Mouse (Mus musculus): ENCODE measurements around the gene 1700001P01Rik. TPM values are rescaled to one million over a fixed set of nuclear protein-coding genes. Genes with fewer than 3 reads are reported as not detected.
A peak's percentile ranks its signal among the peaks of the same experiment; 100 is the strongest.

The 1700001P01Rik gene
- polyA plus RNA-seq, 1 experiment from 2014 or later: not detected

- H3K4me1 ChIP-seq (ENCODE audit: control insufficient read depth in 2 of 2, insufficient read depth in 2 of 2, low read length in 2 of 2): no peaks in the 10 kb centered on the region
- H3K27me3 ChIP-seq (ENCODE audit: control insufficient read depth, insufficient read depth, low read length): no peaks in the 10 kb centered on the region
- no peaks in the 10 kb centered on the region for H3K9me3 ChIP-seq (ENCODE audit: control insufficient read depth, low read length)
- no peak overlapping the region for H3K9ac ChIP-seq (ENCODE audit: low read length)
- H3K36me3 ChIP-seq (ENCODE audit: control insufficient read depth, insufficient read depth, low read length): no peaks in the 10 kb centered on the region
- 90% methylated on average over 3 of the region's 3 CpGs for WGBS
- H3K4me3 ChIP-seq (ENCODE audit: control insufficient read depth in 1 of 2, insufficient read depth in 1 of 2, low read depth in 1 of 2, low read length in 2 of 2): no peak overlapping the region
- no peak for ATAC-seq (ENCODE audit: insufficient number of reproducible peaks, insufficient read depth, low FRiP score, low read depth)
- no peak overlapping the region for H3K4me2 ChIP-seq (ENCODE audit: low read length)
- H3K27ac ChIP-seq (replicated peaks in 1 of 2; ENCODE audit: control insufficient read depth in 1 of 2, insufficient read depth in 1 of 2, low read depth in 2 of 2, low read length in 2 of 2): no peak overlapping the region
Measured at GRCm38 (mm10) chr11:97787961-97788360, 12.2 kb upstream of the 1700001P01Rik start.

GRCm38 (mm10) chr11:97782564-97782895 lies 6.8 kb upstream of the 1700001P01Rik start:
- under 1% methylated on average over 10 of the region's 10 CpGs for WGBS
- Histone ChIP-seq H3K4me1 (ENCODE audit: control insufficient read depth in 2 of 2, insufficient read depth in 2 of 2, low read length in 2 of 2) (peaks cover 3 to 10% of the 10 kb centered on the region in 2 experiments), H3K4me3 (ENCODE audit: control insufficient read depth in 1 of 2, insufficient read depth in 1 of 2, low read depth in 1 of 2, low read length in 2 of 2) (peak overlapping the region; percentile 66 to 79), H3K27me3 (ENCODE audit: control insufficient read depth, insufficient read depth, low read length) (no peaks in the 10 kb centered on the region), H3K36me3 (ENCODE audit: control insufficient read depth, insufficient read depth, low read length) (peaks cover 37% of the 10 kb centered on the region), H3K9me3 (ENCODE audit: control insufficient read depth, low read length) (no peaks in the 10 kb centered on the region), H3K9ac (ENCODE audit: low read length) (peak overlapping the region; percentile 100), H3K27ac (replicated peaks in 1 of 2; ENCODE audit: control insufficient read depth in 1 of 2, insufficient read depth in 1 of 2, low read depth in 2 of 2, low read length in 2 of 2) (peak overlapping the region; percentile 59 to 85), H3K4me2 (ENCODE audit: low read length) (peak overlapping the region; percentile 87)
- ATAC-seq (ENCODE audit: insufficient number of reproducible peaks, insufficient read depth, low FRiP score, low read depth): no peak

- Histone ChIP-seq H3K9me3 (ENCODE audit: control insufficient read depth, low read length) (no peaks in the 10 kb centered on the region), H3K36me3 (ENCODE audit: control insufficient read depth, insufficient read depth, low read length) (peaks cover 42% of the 10 kb centered on the region), H3K4me1 (ENCODE audit: control insufficient read depth in 2 of 2, insufficient read depth in 2 of 2, low read length in 2 of 2) (peaks cover 3 to 10% of the 10 kb centered on the region in 2 experiments), H3K27me3 (ENCODE audit: control insufficient read depth, insufficient read depth, low read length) (no peaks in the 10 kb centered on the region), H3K4me3 (ENCODE audit: control insufficient read depth in 1 of 2, insufficient read depth in 1 of 2, low read depth in 1 of 2, low read length in 2 of 2) (peak within 1 kb of the TSS; percentile 66 to 79), H3K4me2 (ENCODE audit: low read length) (peak within 1 kb of the TSS; percentile 87), H3K9ac (ENCODE audit: low read length) (peak within 1 kb of the TSS; percentile 100), H3K27ac (replicated peaks in 1 of 2; ENCODE audit: control insufficient read depth in 1 of 2, insufficient read depth in 1 of 2, low read depth in 2 of 2, low read length in 2 of 2) (peak within 1 kb of the TSS; percentile 85 to 86)
- peak; percentile 93 for ATAC-seq (ENCODE audit: insufficient number of reproducible peaks, insufficient read depth, low FRiP score, low read depth)
- WGBS: under 1% methylated on average over 66 of the region's 67 CpGs
Measured at GRCm38 (mm10) chr11:97781832-97782563, 6.3 kb upstream of the 1700001P01Rik start, which contains the start of gene Rpl23. Gene Rpl23 (minus strand): TSS chr11:97782437.

GRCm38 (mm10) chr11:97781478-97781831 lies 5.7 kb upstream of the 1700001P01Rik start:
- peak overlapping the region; percentile 66 to 79 for H3K4me3 ChIP-seq (ENCODE audit: control insufficient read depth in 1 of 2, insufficient read depth in 1 of 2, low read depth in 1 of 2, low read length in 2 of 2)
- H3K4me2 ChIP-seq (ENCODE audit: low read length): peak overlapping the region; percentile 87
- peaks cover 48% of the 10 kb centered on the region for H3K36me3 ChIP-seq (ENCODE audit: control insufficient read depth, insufficient read depth, low read length)
- H3K4me1 ChIP-seq (ENCODE audit: control insufficient read depth in 2 of 2, insufficient read depth in 2 of 2, low read length in 2 of 2): peaks cover 3 to 10% of the 10 kb centered on the region in 2 experiments
- WGBS: under 1% methylated on average over 11 of the region's 11 CpGs
- peak overlapping the region; percentile 85 to 86; a peak in 3 of 4 replicates for H3K27ac ChIP-seq (replicated peaks in 1 of 2; ENCODE audit: control insufficient read depth in 1 of 2, insufficient read depth in 1 of 2, low read depth in 2 of 2, low read length in 2 of 2)
- ATAC-seq (ENCODE audit: insufficient number of reproducible peaks, insufficient read depth, low FRiP score, low read depth): no peak
- H3K9ac ChIP-seq (ENCODE audit: low read length): peak overlapping the region; percentile 100
- no peaks in the 10 kb centered on the region for H3K9me3 ChIP-seq (ENCODE audit: control insufficient read depth, low read length)
- H3K27me3 ChIP-seq (ENCODE audit: control insufficient read depth, insufficient read depth, low read length): no peaks in the 10 kb centered on the region

GRCm38 (mm10) chr11:97779968-97780701 lies 4.4 kb upstream of the 1700001P01Rik start:
- peak overlapping the region; percentile 100 for H3K9ac ChIP-seq (ENCODE audit: low read length)
- peak overlapping the region in 1 of 2 experiments; percentile 66; a peak in 1 of 4 replicates for H3K4me3 ChIP-seq (ENCODE audit: control insufficient read depth in 1 of 2, insufficient read depth in 1 of 2, low read depth in 1 of 2, low read length in 2 of 2)
- peaks cover 3 to 10% of the 10 kb centered on the region in 2 experiments for H3K4me1 ChIP-seq (ENCODE audit: control insufficient read depth in 2 of 2, insufficient read depth in 2 of 2, low read length in 2 of 2)
- WGBS: 54% methylated on average over 2 of the region's 2 CpGs
- ATAC-seq (ENCODE audit: insufficient number of reproducible peaks, insufficient read depth, low FRiP score, low read depth): no peak
- H3K36me3 ChIP-seq (ENCODE audit: control insufficient read depth, insufficient read depth, low read length): peaks cover 59% of the 10 kb centered on the region
- no peaks in the 10 kb centered on the region for H3K9me3 ChIP-seq (ENCODE audit: control insufficient read depth, low read length)
- peak overlapping the region; percentile 87 for H3K4me2 ChIP-seq (ENCODE audit: low read length)
- no peak overlapping the region for H3K27ac ChIP-seq (replicated peaks in 1 of 2; ENCODE audit: control insufficient read depth in 1 of 2, insufficient read depth in 1 of 2, low read depth in 2 of 2, low read length in 2 of 2)
- no peaks in the 10 kb centered on the region for H3K27me3 ChIP-seq (ENCODE audit: control insufficient read depth, insufficient read depth, low read length)

- no peak for ATAC-seq (ENCODE audit: insufficient number of reproducible peaks, insufficient read depth, low FRiP score, low read depth)
- H3K9me3 ChIP-seq (ENCODE audit: control insufficient read depth, low read length): no peaks in the 10 kb centered on the region
- WGBS: 88% methylated on average over 1 of the region's 1 CpGs
- no peak overlapping the region for H3K27ac ChIP-seq (replicated peaks in 1 of 2; ENCODE audit: control insufficient read depth in 1 of 2, insufficient read depth in 1 of 2, low read depth in 2 of 2, low read length in 2 of 2)
- no peak overlapping the region for H3K4me3 ChIP-seq (ENCODE audit: control insufficient read depth in 1 of 2, insufficient read depth in 1 of 2, low read depth in 1 of 2, low read length in 2 of 2)
- peaks cover 3 to 10% of the 10 kb centered on the region in 2 experiments for H3K4me1 ChIP-seq (ENCODE audit: control insufficient read depth in 2 of 2, insufficient read depth in 2 of 2, low read length in 2 of 2)
- H3K36me3 ChIP-seq (ENCODE audit: control insufficient read depth, insufficient read depth, low read length): peaks cover 59% of the 10 kb centered on the region
- H3K9ac ChIP-seq (ENCODE audit: low read length): no peak overlapping the region
- no peaks in the 10 kb centered on the region for H3K27me3 ChIP-seq (ENCODE audit: control insufficient read depth, insufficient read depth, low read length)
- no peak overlapping the region for H3K4me2 ChIP-seq (ENCODE audit: low read length)
Measured at GRCm38 (mm10) chr11:97778918-97779317, 3.2 kb upstream of the 1700001P01Rik start.

- no peak overlapping the region for H3K4me2 ChIP-seq (ENCODE audit: low read length)
- ATAC-seq (ENCODE audit: insufficient number of reproducible peaks, insufficient read depth, low FRiP score, low read depth): no peak
- no peaks in the 10 kb centered on the region for H3K9me3 ChIP-seq (ENCODE audit: control insufficient read depth, low read length)
- H3K9ac ChIP-seq (ENCODE audit: low read length): no peak overlapping the region
- peaks cover 3 to 10% of the 10 kb centered on the region in 2 experiments for H3K4me1 ChIP-seq (ENCODE audit: control insufficient read depth in 2 of 2, insufficient read depth in 2 of 2, low read length in 2 of 2)
- no peak overlapping the region for H3K27ac ChIP-seq (replicated peaks in 1 of 2; ENCODE audit: control insufficient read depth in 1 of 2, insufficient read depth in 1 of 2, low read depth in 2 of 2, low read length in 2 of 2)
- WGBS: 43% methylated on average over 2 of the region's 2 CpGs
- no peak overlapping the region for H3K4me3 ChIP-seq (ENCODE audit: control insufficient read depth in 1 of 2, insufficient read depth in 1 of 2, low read depth in 1 of 2, low read length in 2 of 2)
- H3K27me3 ChIP-seq (ENCODE audit: control insufficient read depth, insufficient read depth, low read length): no peaks in the 10 kb centered on the region
- peaks cover 59% of the 10 kb centered on the region for H3K36me3 ChIP-seq (ENCODE audit: control insufficient read depth, insufficient read depth, low read length)
Measured at GRCm38 (mm10) chr11:97777129-97777529, 1.4 kb upstream of the 1700001P01Rik start.
